Mouse (Mus musculus): ENCODE data around the gene Pmpcb.

DNA sequence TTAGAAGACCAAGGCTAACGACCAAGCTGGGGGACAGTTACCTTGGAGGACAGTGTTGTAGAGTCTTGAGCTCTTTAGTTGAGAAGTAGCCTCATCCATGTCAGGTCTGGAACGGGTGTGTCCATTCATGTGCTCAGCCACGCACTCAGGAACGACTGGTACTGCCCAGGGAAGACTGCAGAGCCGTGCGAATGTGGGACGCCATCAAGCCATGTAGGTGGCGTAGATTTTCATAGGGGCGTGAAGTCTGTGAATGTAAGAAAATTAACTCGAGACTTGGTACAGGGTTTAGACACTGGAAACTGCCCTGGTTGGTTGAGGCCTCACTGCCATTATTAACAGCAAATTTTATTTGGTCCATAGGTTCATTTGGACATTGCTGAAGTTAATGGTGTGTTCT is 6.7 kb downstream of the Pmpcb start:
- TF ChIP-seq GATA1 (IDR thresholded peaks at IDR 0.05; ENCODE audit: low read length), result no peak
- no peak for TF ChIP-seq TAL1 (IDR thresholded peaks at IDR 0.05; ENCODE audit: low read length)

Data from erythroblast, embryonic 14.5 days (primary cell).